In genomic region chr7:31049846-31050281, GRCm38 (mm10) we compare ENCODE assay signal across 9 mouse cellular contexts. TPM values are rescaled to one million over a fixed set of nuclear protein-coding genes. Genes with fewer than 3 reads are reported as not detected.
DNase-seq lines count a peak whose midpoint lies in the region; ATAC-seq and TF ChIP-seq lines count a peak whose summit lies in the region.
"Had no signal": no experiment of that assay in that cellular context is flagged by ENCODE, and none has a peak within 500 bp of the region (broad histone marks: within the 10 kb centered on the region; RNA-seq: fewer than 3 reads in every experiment).

No protein-coding gene starts in this region.

- no peak overlapping the region for H3K9ac ChIP-seq in heart, embryonic 11.5 days (ENCODE audit: low read depth, low read length)
- H3K9ac ChIP-seq in embryonic facial prominence, embryonic 11.5 days (replicated peaks; ENCODE audit: low read length) = no peak overlapping the region; the same call in 1 of the 2 replicates
- peak overlapping the region; percentile 56 for H3K9ac ChIP-seq in hindbrain, postnatal 0 days (replicated peaks; ENCODE audit: low read length)
- H3K9ac ChIP-seq in midbrain, embryonic 16.5 days (ENCODE audit: low read depth, low read length) = peak overlapping the region; percentile 67

- peaks cover 32% of the 10 kb centered on the region for H3K4me1 ChIP-seq in heart, embryonic 11.5 days (ENCODE audit: control insufficient read depth, insufficient read depth, low read length)
- H3K4me1 ChIP-seq in embryonic facial prominence, embryonic 11.5 days (ENCODE audit: control insufficient read depth, insufficient read depth, low read length) = peaks cover 11% of the 10 kb centered on the region
- peaks cover 19% of the 10 kb centered on the region; the same call in 1 of the 2 replicates for H3K4me1 ChIP-seq in hindbrain, postnatal 0 days (ENCODE audit: insufficient read depth, low read length)
- H3K4me1 ChIP-seq in midbrain, embryonic 16.5 days (ENCODE audit: control insufficient read depth, insufficient read depth, low read length) = peaks cover 40% of the 10 kb centered on the region

- no peaks in the 10 kb centered on the region for H3K36me3 ChIP-seq in heart, embryonic 11.5 days (ENCODE audit: control insufficient read depth, insufficient read depth, low read length)
- no peaks in the 10 kb centered on the region for H3K36me3 ChIP-seq in embryonic facial prominence, embryonic 11.5 days (replicated peaks; ENCODE audit: control insufficient read depth, insufficient read depth, low read depth, low read length)
- H3K36me3 ChIP-seq in hindbrain, postnatal 0 days (ENCODE audit: insufficient read depth, low read length) = no peaks in the 10 kb centered on the region
- H3K36me3 ChIP-seq in midbrain, embryonic 16.5 days (ENCODE audit: control insufficient read depth, insufficient read depth, low read length) = no peaks in the 10 kb centered on the region

- no peak for ATAC-seq in heart, embryonic 11.5 days (replicated peaks; ENCODE audit: insufficient number of reproducible peaks, low FRiP score, low TSS enrichment)
- ATAC-seq in embryonic facial prominence, embryonic 11.5 days (replicated peaks; ENCODE audit: insufficient number of reproducible peaks, low FRiP score, low TSS enrichment, low read depth) = no peak
- ATAC-seq in hindbrain, postnatal 0 days = peak; percentile 19
- peak; percentile 50 for ATAC-seq in midbrain, embryonic 16.5 days
- ATAC-seq in megakaryocyte, adult 5-6 weeks (ENCODE audit: poor library complexity, severe bottlenecking) = no peak

- no peak for TF ChIP-seq CTCF in hindbrain, postnatal 0 days (IDR thresholded peaks at IDR 0.05; ENCODE audit: low read depth)

- H3K9me3 ChIP-seq in heart, embryonic 11.5 days (replicated peaks; ENCODE audit: control insufficient read depth, low read length) = no peaks in the 10 kb centered on the region
- no peaks in the 10 kb centered on the region for H3K9me3 ChIP-seq in embryonic facial prominence, embryonic 11.5 days (replicated peaks; ENCODE audit: control insufficient read depth, low read length)
- H3K9me3 ChIP-seq in hindbrain, postnatal 0 days (ENCODE audit: low read length) = no peaks in the 10 kb centered on the region
- H3K9me3 ChIP-seq in midbrain, embryonic 16.5 days (replicated peaks; ENCODE audit: control insufficient read depth, low read length, poor library complexity, severe bottlenecking) = no peaks in the 10 kb centered on the region

- peaks cover 46% of the 10 kb centered on the region for H3K27me3 ChIP-seq in heart, embryonic 11.5 days (ENCODE audit: control insufficient read depth, insufficient read depth, low read length)
- H3K27me3 ChIP-seq in embryonic facial prominence, embryonic 11.5 days (ENCODE audit: control insufficient read depth, insufficient read depth, low read length) = peaks cover 47% of the 10 kb centered on the region
- peaks cover 16% of the 10 kb centered on the region; the same call in 1 of the 2 replicates for H3K27me3 ChIP-seq in hindbrain, postnatal 0 days (ENCODE audit: insufficient read depth, low read length)
- H3K27me3 ChIP-seq in midbrain, embryonic 16.5 days (ENCODE audit: control insufficient read depth, insufficient read depth, low read depth, low read length) = peaks cover 29% of the 10 kb centered on the region

- no peak overlapping the region for H3K27ac ChIP-seq in heart, embryonic 11.5 days (ENCODE audit: low read depth, low read length)
- H3K27ac ChIP-seq in embryonic facial prominence, embryonic 11.5 days (replicated peaks; ENCODE audit: low read depth, low read length) = no peak overlapping the region
- H3K27ac ChIP-seq in hindbrain, postnatal 0 days = peak overlapping the region; percentile 56
- H3K27ac ChIP-seq in midbrain, embryonic 16.5 days (ENCODE audit: low read length) = peak overlapping the region; percentile 70

- 5% methylated on average over 10 of the region's 15 CpGs for WGBS in heart, embryonic 11.5 days (ENCODE audit: insufficient replicate concordance)
- WGBS in embryonic facial prominence, embryonic 11.5 days = 5% methylated on average over 11 of the region's 15 CpGs
- WGBS in hindbrain, postnatal 0 days = under 1% methylated on average over 11 of the region's 15 CpGs
- WGBS in midbrain, embryonic 16.5 days = 1% methylated on average over 11 of the region's 15 CpGs

- DNase-seq in heart, postnatal 4 days = no peak
- no peak for DNase-seq in embryonic facial prominence, embryonic 11.5 days (ENCODE audit: low spot score)
- peak; percentile 61 for DNase-seq in hindbrain, postnatal 0 days (ENCODE audit: low spot score)
- DNase-seq in spleen, adult 12 weeks (ENCODE audit: low spot score) = no peak
- no peak for DNase-seq in cerebellum, postnatal 4 days (ENCODE audit: low spot score in 2 of 2)

- H3K4me3 ChIP-seq in heart, embryonic 11.5 days (ENCODE audit: low read depth, low read length) = no peak overlapping the region; the same call in 1 of the 2 replicates
- peak overlapping the region; percentile 18 for H3K4me3 ChIP-seq in embryonic facial prominence, embryonic 11.5 days (ENCODE audit: low read depth, low read length)
- peak overlapping the region; percentile 46 for H3K4me3 ChIP-seq in hindbrain, postnatal 0 days (ENCODE audit: low read length)
- peak overlapping the region; percentile 53 for H3K4me3 ChIP-seq in midbrain, embryonic 16.5 days (ENCODE audit: low read depth, low read length)
- H3K4me3 ChIP-seq: erythroblast, embryonic 14.5 days had no signal

- peak overlapping the region; percentile 35 for H3K4me2 ChIP-seq in heart, embryonic 11.5 days
- H3K4me2 ChIP-seq in embryonic facial prominence, embryonic 11.5 days (ENCODE audit: low read depth, low read length) = peak overlapping the region; percentile 32
- H3K4me2 ChIP-seq in hindbrain, postnatal 0 days (ENCODE audit: low read depth, low read length) = peak overlapping the region; percentile 60
- peak overlapping the region; percentile 65 for H3K4me2 ChIP-seq in midbrain, embryonic 16.5 days (ENCODE audit: low read length)

RNA-seq across cellular contexts. Expression of gene Fxyd7, which starts 1.4 kb away (rescaled TPM):
- polyA plus RNA-seq in heart, embryonic 11.5 days (2014; fragmentation: Nextera tagmentation; extraction: Ambion mirVana) = 2.5 and 4.9 TPM in 2 replicates
- 1 to 10 TPM in 1 of 2 experiments, under 1 TPM in 1; 0.98 to 2.4 TPM for total RNA-seq in heart, postnatal 4 days (2021)
- polyA plus RNA-seq in embryonic facial prominence, embryonic 11.5 days (2014; fragmentation: Nextera tagmentation; extraction: Ambion mirVana) = 8.7 and 11.2 TPM in 2 replicates
- total RNA-seq in hindbrain, postnatal 0 days (2014; rRNA removed) = 234 and 282 TPM in 2 replicates
- 466 and 477 TPM in 2 replicates for polyA plus RNA-seq in hindbrain, postnatal 0 days (2015; fragmentation: Nextera tagmentation; extraction: Ambion mirVana)
- polyA plus RNA-seq in midbrain, embryonic 16.5 days (2015; fragmentation: Nextera tagmentation; extraction: Ambion mirVana) = 188 and 270 TPM in 2 replicates
- total RNA-seq in megakaryocyte, adult 5-6 weeks (2015) = not detected in 2 replicates
- total RNA-seq in megakaryocyte, adult 5-6 weeks (2017) = 0.51 TPM in 1 of 2 replicates, not detected in the other
- polyA plus RNA-seq: erythroblast, embryonic 14.5 days had no signal

RNA-seq across cellular contexts. Expression of gene Fxyd1, which starts 7.1 kb away (rescaled TPM):
- polyA plus RNA-seq in heart, embryonic 11.5 days (2014; fragmentation: Nextera tagmentation; extraction: Ambion mirVana) = 566 and 581 TPM in 2 replicates
- total RNA-seq in heart, postnatal 4 days (2021) = 100 to 1,000 TPM; 646 to 728 TPM
- polyA plus RNA-seq in embryonic facial prominence, embryonic 11.5 days (2014; fragmentation: Nextera tagmentation; extraction: Ambion mirVana) = 11.8 and 12.0 TPM in 2 replicates
- 24.0 and 26.5 TPM in 2 replicates for total RNA-seq in hindbrain, postnatal 0 days (2014; rRNA removed)
- polyA plus RNA-seq in hindbrain, postnatal 0 days (2015; fragmentation: Nextera tagmentation; extraction: Ambion mirVana) = 129 and 150 TPM in 2 replicates
- polyA plus RNA-seq in midbrain, embryonic 16.5 days (2015; fragmentation: Nextera tagmentation; extraction: Ambion mirVana) = 11.2 and 17.3 TPM in 2 replicates
- 0.46 TPM in 1 of 2 replicates, not detected in the other for total RNA-seq in megakaryocyte, adult 5-6 weeks (2015)
- total RNA-seq in megakaryocyte, adult 5-6 weeks (2017) = not detected in 2 replicates

RNA-seq across cellular contexts. Expression of gene Fxyd5, which starts 7.6 kb away (rescaled TPM):
- polyA plus RNA-seq in heart, embryonic 11.5 days (2014; fragmentation: Nextera tagmentation; extraction: Ambion mirVana) = 30.3 and 38.5 TPM in 2 replicates
- total RNA-seq in heart, postnatal 4 days (2021) = 10 to 100 TPM; 28.9 to 31.7 TPM
- polyA plus RNA-seq in embryonic facial prominence, embryonic 11.5 days (2014; fragmentation: Nextera tagmentation; extraction: Ambion mirVana) = 10.3 and 12.5 TPM in 2 replicates
- 15.3 and 22.1 TPM in 2 replicates for total RNA-seq in hindbrain, postnatal 0 days (2014; rRNA removed)
- polyA plus RNA-seq in hindbrain, postnatal 0 days (2015; fragmentation: Nextera tagmentation; extraction: Ambion mirVana) = 33.3 and 35.3 TPM in 2 replicates
- 19.0 and 24.4 TPM in 2 replicates for polyA plus RNA-seq in midbrain, embryonic 16.5 days (2015; fragmentation: Nextera tagmentation; extraction: Ambion mirVana)
- total RNA-seq in megakaryocyte, adult 5-6 weeks (2015) = 1,077 and 1,092 TPM in 2 replicates
- total RNA-seq in megakaryocyte, adult 5-6 weeks (2017) = 807 and 874 TPM in 2 replicates

RNA-seq across cellular contexts. Expression of gene Lgi4, which starts 9.3 kb away (rescaled TPM):
- polyA plus RNA-seq in heart, embryonic 11.5 days (2014; fragmentation: Nextera tagmentation; extraction: Ambion mirVana) = 0.13 and 0.34 TPM in 2 replicates
- total RNA-seq in heart, postnatal 4 days (2021) = 1 to 10 TPM in 1 of 2 experiments, under 1 TPM in 1; 0.95 to 1.4 TPM
- 1.2 and 1.5 TPM in 2 replicates for polyA plus RNA-seq in embryonic facial prominence, embryonic 11.5 days (2014; fragmentation: Nextera tagmentation; extraction: Ambion mirVana)
- 1.9 and 5.9 TPM in 2 replicates for total RNA-seq in hindbrain, postnatal 0 days (2014; rRNA removed)
- polyA plus RNA-seq in hindbrain, postnatal 0 days (2015; fragmentation: Nextera tagmentation; extraction: Ambion mirVana) = 1.2 and 1.3 TPM in 2 replicates
- polyA plus RNA-seq in midbrain, embryonic 16.5 days (2015; fragmentation: Nextera tagmentation; extraction: Ambion mirVana) = 0.15 and 0.35 TPM in 2 replicates
- total RNA-seq in megakaryocyte, adult 5-6 weeks (2015) = 0.13 TPM in 1 of 2 replicates, not detected in the other
- 0.07 TPM in 1 of 2 replicates, not detected in the other for total RNA-seq in megakaryocyte, adult 5-6 weeks (2017)
- polyA plus RNA-seq: erythroblast, embryonic 14.5 days had no signal

RNA-seq across cellular contexts. Expression of gene Fxyd3, which starts 26.6 kb away (rescaled TPM):
- 0.38 and 1.8 TPM in 2 replicates for polyA plus RNA-seq in heart, embryonic 11.5 days (2014; fragmentation: Nextera tagmentation; extraction: Ambion mirVana)
- total RNA-seq in heart, postnatal 4 days (2021) = 1 to 10 TPM; 2.0 to 3.5 TPM
- polyA plus RNA-seq in embryonic facial prominence, embryonic 11.5 days (2014; fragmentation: Nextera tagmentation; extraction: Ambion mirVana) = 11.8 TPM in 2 replicates
- not detected in 2 replicates for total RNA-seq in hindbrain, postnatal 0 days (2014; rRNA removed)
- 1.2 and 1.5 TPM in 2 replicates for polyA plus RNA-seq in hindbrain, postnatal 0 days (2015; fragmentation: Nextera tagmentation; extraction: Ambion mirVana)
- polyA plus RNA-seq in midbrain, embryonic 16.5 days (2015; fragmentation: Nextera tagmentation; extraction: Ambion mirVana) = not detected in 2 replicates
- not detected in 2 replicates for total RNA-seq in megakaryocyte, adult 5-6 weeks (2015)
- total RNA-seq in megakaryocyte, adult 5-6 weeks (2017) = not detected in 2 replicates
- polyA plus RNA-seq: erythroblast, embryonic 14.5 days had no signal

Comparison
In these comparisons a context has a peak if more than half of its experiments do, and no peak if none do; other contexts are left out.
1. ATAC-seq: peak in hindbrain, postnatal 0 days (single experiment) and midbrain, embryonic 16.5 days (single experiment); none in heart, embryonic 11.5 days (single experiment), embryonic facial prominence, embryonic 11.5 days (single experiment) and megakaryocyte, adult 5-6 weeks (single experiment).
2. H3K27ac ChIP-seq: peak in hindbrain, postnatal 0 days (single experiment) and midbrain, embryonic 16.5 days (single experiment); none in heart, embryonic 11.5 days (single experiment) and embryonic facial prominence, embryonic 11.5 days (single experiment).
3. H3K9ac ChIP-seq: peak in hindbrain, postnatal 0 days (single experiment) and midbrain, embryonic 16.5 days (single experiment); none in heart, embryonic 11.5 days (single experiment) and embryonic facial prominence, embryonic 11.5 days (single experiment).
4. RNA of gene Fxyd7, which starts 1.4 kb away (polyA plus RNA-seq): 466 to 477 TPM in hindbrain, postnatal 0 days and 188 to 270 TPM in midbrain, embryonic 16.5 days; 8.7 to 11.2 TPM in embryonic facial prominence, embryonic 11.5 days and 2.5 to 4.9 TPM in heart, embryonic 11.5 days; every median in the first group is over 10 times any median in the second.
5. Peak in every context shown above with its lines, with median percentiles within 50 percentile points of each other: H3K4me2 ChIP-seq.